Mouse (Mus musculus): ENCODE results near the gene Acsbg1.

DNA sequence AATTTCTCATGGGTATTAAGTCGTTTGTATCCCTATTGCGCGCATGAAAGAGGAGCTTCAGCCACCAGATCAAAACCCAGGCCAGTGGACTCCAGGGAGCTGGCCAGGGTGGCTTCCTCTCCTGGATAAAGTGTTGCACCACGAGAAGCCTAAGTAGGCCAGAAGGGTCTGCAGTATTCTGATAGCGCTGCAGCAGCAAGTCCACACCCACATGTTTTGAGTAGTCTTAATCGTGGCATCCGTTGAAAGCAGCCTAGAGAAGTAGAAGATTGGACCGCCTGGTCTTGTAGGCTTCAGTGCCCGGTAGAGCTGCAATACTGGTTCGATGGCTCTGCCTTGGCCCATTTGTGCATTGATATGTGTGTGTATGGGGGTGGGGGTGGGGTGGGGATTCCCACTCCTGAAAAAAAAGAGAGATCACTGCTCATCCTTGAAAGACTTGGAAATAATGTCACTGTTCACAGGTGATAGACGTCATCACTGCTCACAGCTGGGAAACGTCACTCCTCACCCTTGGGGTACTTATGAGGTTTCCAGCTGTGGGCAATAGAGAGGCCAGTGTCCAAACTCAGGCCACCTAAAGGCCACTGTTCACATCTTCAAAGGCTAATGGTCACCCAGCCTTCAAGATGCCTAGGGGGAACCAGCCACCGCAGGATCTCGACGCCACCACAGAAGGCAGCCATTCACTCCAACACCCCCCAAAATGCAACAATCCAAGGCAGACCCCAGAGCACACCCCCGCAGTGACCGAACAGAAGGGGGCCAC, 36.8 kb upstream of the Acsbg1 start, which contains the start of gene Dnaja4:
- no peak for TF ChIP-seq CTCF (IDR thresholded peaks at IDR 0.05; ENCODE audit: low read depth)
- no peak for TF ChIP-seq EP300 (optimal IDR thresholded peaks at IDR 0.05)

All from stomach, postnatal 0 days (tissue).